Mouse (Mus musculus) kidney, postnatal 10 days (tissue): ENCODE data around the gene Cfap100.

ENCODE experiments used
- DNase-seq: peaks from one replicate; pipeline ENCODE4 v3.0.0; 2021; ENCODE audit warnings: mixed read lengths

The Cfap100 gene

GRCm38 (mm10) chr6:90428380-90428974 lies at the start of gene Cfap100:
Gene Cfap100, minus strand, starts transcription at chr6:90428797.
- DNase-seq = peak; percentile 87

- DNase-seq = peak; percentile 68
Measured at GRCm38 (mm10) chr6:90476941-90477518, 48.4 kb upstream of the Cfap100 start.

- DNase-seq = no peak
Measured at GRCm38 (mm10) chr6:90475854-90476212, 47.2 kb upstream of the Cfap100 start.

- no peak for DNase-seq
Measured at GRCm38 (mm10) chr6:90475176-90475853, 46.7 kb upstream of the Cfap100 start.

- DNase-seq = no peak
Measured at GRCm38 (mm10) chr6:90474361-90474750, 45.8 kb upstream of the Cfap100 start.

GRCm38 (mm10) chr6:90473630-90474360 lies 45.2 kb upstream of the Cfap100 start:
- no peak for DNase-seq

GRCm38 (mm10) chr6:90472697-90473096 lies 44.1 kb upstream of the Cfap100 start:
- DNase-seq = no peak

- no peak for DNase-seq
Measured at GRCm38 (mm10) chr6:90472079-90472478, 43.5 kb upstream of the Cfap100 start.

- DNase-seq = no peak
Measured at GRCm38 (mm10) chr6:90470947-90471541, 42.4 kb upstream of the Cfap100 start.

GRCm38 (mm10) chr6:90470255-90470654 lies 41.7 kb upstream of the Cfap100 start:
- no peak for DNase-seq

GRCm38 (mm10) chr6:90469041-90469440 lies 40.4 kb upstream of the Cfap100 start:
- DNase-seq = no peak

GRCm38 (mm10) chr6:90468216-90468615 lies 39.6 kb upstream of the Cfap100 start:
- DNase-seq = no peak

GRCm38 (mm10) chr6:90466847-90467410 lies 38.3 kb upstream of the Cfap100 start:
- no peak for DNase-seq

GRCm38 (mm10) chr6:90466079-90466478 lies 37.5 kb upstream of the Cfap100 start:
- no peak for DNase-seq

GRCm38 (mm10) chr6:90465028-90465640 lies 36.5 kb upstream of the Cfap100 start:
- no peak for DNase-seq

- no peak for DNase-seq
Measured at GRCm38 (mm10) chr6:90463890-90464421, 35.4 kb upstream of the Cfap100 start.

- peak; percentile 93 for DNase-seq
Measured at GRCm38 (mm10) chr6:90463228-90463862, 34.7 kb upstream of the Cfap100 start.

GRCm38 (mm10) chr6:90462841-90463227 lies 34.2 kb upstream of the Cfap100 start:
- no peak for DNase-seq

- DNase-seq = peak; percentile 90
Measured at GRCm38 (mm10) chr6:90462181-90462706, 33.6 kb upstream of the Cfap100 start, which contains the start of gene Klf15. Gene Klf15, plus strand, starts transcription at chr6:90462576.

- DNase-seq = no peak
Measured at GRCm38 (mm10) chr6:90461771-90462170, 33.2 kb upstream of the Cfap100 start.

- DNase-seq = no peak
Measured at GRCm38 (mm10) chr6:90461181-90461580, 32.6 kb upstream of the Cfap100 start.
